Mouse (Mus musculus): ENCODE measurements around the gene Mvb12a. TPM values are rescaled to one million over a fixed set of nuclear protein-coding genes. Genes with fewer than 3 reads are reported as not detected.
A peak's percentile ranks its signal among the peaks of the same experiment; 100 is the strongest.
"Not testable (repeated sequence)": the region's sequence is repeated elsewhere in the genome, so short reads cannot be mapped to it uniquely, and the experiment has no call there.

Gene Mvb12a
- polyA plus RNA-seq, 1 experiment from 2014 or later = 133 TPM

GRCm38 (mm10) chr8:71525226-71526050, 17.3 kb upstream of the Mvb12a start, which contains the start of gene Ccdc194:
Gene Ccdc194, minus strand, starts transcription at chr8:71525711.
- Histone ChIP-seq H3K4me2 (replicated peaks; ENCODE audit: low read depth) (peak within 1 kb of the TSS; percentile 17; the same call in 1 of the 2 replicates), H3K36me3 (ENCODE audit: control insufficient read depth, insufficient read depth) (no peaks in the 10 kb centered on the region)
- no peak for ATAC-seq

GRCm38 (mm10) chr8:71526272-71526671, 16.4 kb upstream of the Mvb12a start:
- H3K27me3 ChIP-seq (replicated peaks; ENCODE audit: control insufficient read depth, insufficient read depth, low read length) = peaks cover 20% of the 10 kb centered on the region
- H3K36me3 ChIP-seq (ENCODE audit: control insufficient read depth, insufficient read depth) = no peaks in the 10 kb centered on the region
- no peak overlapping the region for H3K9ac ChIP-seq (ENCODE audit: low read depth, low read length)
- H3K4me3 ChIP-seq (ENCODE audit: low read depth, low read length) = no peak overlapping the region
- no peaks in the 10 kb centered on the region for H3K4me1 ChIP-seq (replicated peaks; ENCODE audit: control insufficient read depth, insufficient read depth, low read length)
- H3K9me3 ChIP-seq (ENCODE audit: control insufficient read depth) = no peaks in the 10 kb centered on the region
- 37% methylated on average over 6 of the region's 6 CpGs for WGBS
- no peak overlapping the region for H3K4me2 ChIP-seq (replicated peaks; ENCODE audit: low read depth)
- no peak for TF ChIP-seq CTCF (IDR thresholded peaks at IDR 0.05; ENCODE audit: low read depth)
- no peak overlapping the region for H3K27ac ChIP-seq (ENCODE audit: low read depth, low read length)
- no peak for ATAC-seq

More at GRCm38 (mm10) chr8:71525226-71526050, 17.3 kb upstream of the Mvb12a start, which contains the start of gene Ccdc194:
- H3K27ac ChIP-seq (ENCODE audit: low read depth, low read length) = no peak within 1 kb of the TSS
- H3K9ac ChIP-seq (ENCODE audit: low read depth, low read length) = no peak within 1 kb of the TSS
- 16% methylated on average over 46 of the region's 46 CpGs for WGBS
- H3K9me3 ChIP-seq (ENCODE audit: control insufficient read depth) = no peaks in the 10 kb centered on the region
- H3K4me1 ChIP-seq (replicated peaks; ENCODE audit: control insufficient read depth, insufficient read depth, low read length) = no peaks in the 10 kb centered on the region
- TF ChIP-seq CTCF (IDR thresholded peaks at IDR 0.05; ENCODE audit: low read depth) = no peak
- peaks cover 20% of the 10 kb centered on the region for H3K27me3 ChIP-seq (replicated peaks; ENCODE audit: control insufficient read depth, insufficient read depth, low read length)
- H3K4me3 ChIP-seq (ENCODE audit: low read depth, low read length) = peak within 1 kb of the TSS; percentile 2; the same call in 1 of the 2 replicates

GRCm38 (mm10) chr8:71527162-71527870, 15.4 kb upstream of the Mvb12a start:
- H3K9me3 ChIP-seq (ENCODE audit: control insufficient read depth) = no peaks in the 10 kb centered on the region
- no peaks in the 10 kb centered on the region for H3K36me3 ChIP-seq (ENCODE audit: control insufficient read depth, insufficient read depth)
- 57% methylated on average over 3 of the region's 3 CpGs for WGBS
- H3K9ac ChIP-seq (ENCODE audit: low read depth, low read length) = no peak overlapping the region
- peaks cover 20% of the 10 kb centered on the region for H3K27me3 ChIP-seq (replicated peaks; ENCODE audit: control insufficient read depth, insufficient read depth, low read length)
- no peaks in the 10 kb centered on the region for H3K4me1 ChIP-seq (replicated peaks; ENCODE audit: control insufficient read depth, insufficient read depth, low read length)
- no peak for ATAC-seq
- H3K4me2 ChIP-seq (replicated peaks; ENCODE audit: low read depth) = no peak overlapping the region
- no peak overlapping the region for H3K27ac ChIP-seq (ENCODE audit: low read depth, low read length)
- H3K4me3 ChIP-seq (ENCODE audit: low read depth, low read length) = no peak overlapping the region
- no peak for TF ChIP-seq CTCF (IDR thresholded peaks at IDR 0.05; ENCODE audit: low read depth)

- WGBS = 66% methylated on average over 11 of the region's 11 CpGs
- H3K9ac ChIP-seq (ENCODE audit: low read depth, low read length) = no peak overlapping the region
- peaks cover 20% of the 10 kb centered on the region for H3K27me3 ChIP-seq (replicated peaks; ENCODE audit: control insufficient read depth, insufficient read depth, low read length)
- no peak overlapping the region for H3K4me2 ChIP-seq (replicated peaks; ENCODE audit: low read depth)
- no peak overlapping the region for H3K4me3 ChIP-seq (ENCODE audit: low read depth, low read length)
- no peaks in the 10 kb centered on the region for H3K36me3 ChIP-seq (ENCODE audit: control insufficient read depth, insufficient read depth)
- no peak for TF ChIP-seq CTCF (IDR thresholded peaks at IDR 0.05; ENCODE audit: low read depth)
- no peaks in the 10 kb centered on the region for H3K9me3 ChIP-seq (ENCODE audit: control insufficient read depth)
- no peaks in the 10 kb centered on the region for H3K4me1 ChIP-seq (replicated peaks; ENCODE audit: control insufficient read depth, insufficient read depth, low read length)
- ATAC-seq = no peak; the same call in 1 of the 2 replicates
- no peak overlapping the region for H3K27ac ChIP-seq (ENCODE audit: low read depth, low read length)
Observed at GRCm38 (mm10) chr8:71528362-71529073, 14.2 kb upstream of the Mvb12a start.

GRCm38 (mm10) chr8:71530735-71531467, 11.8 kb upstream of the Mvb12a start:
- H3K4me1 ChIP-seq (replicated peaks; ENCODE audit: control insufficient read depth, insufficient read depth, low read length); H3K4me3 ChIP-seq (ENCODE audit: low read depth, low read length); H3K9ac ChIP-seq (ENCODE audit: low read depth, low read length); H3K27me3 ChIP-seq (replicated peaks; ENCODE audit: control insufficient read depth, insufficient read depth, low read length); H3K27ac ChIP-seq (ENCODE audit: low read depth, low read length); H3K9me3 ChIP-seq (ENCODE audit: control insufficient read depth); ATAC-seq; H3K36me3 ChIP-seq (ENCODE audit: control insufficient read depth, insufficient read depth); H3K4me2 ChIP-seq (replicated peaks; ENCODE audit: low read depth): not testable (repeated sequence)
- TF ChIP-seq CTCF (IDR thresholded peaks at IDR 0.05; ENCODE audit: low read depth) = peak; percentile 66
- 68% methylated on average over 5 of the region's 12 CpGs for WGBS
